Mouse (Mus musculus): ENCODE results near the gene Krt34.
A peak's percentile ranks its signal among the peaks of the same experiment; 100 is the strongest.

The Krt34 gene

DNA sequence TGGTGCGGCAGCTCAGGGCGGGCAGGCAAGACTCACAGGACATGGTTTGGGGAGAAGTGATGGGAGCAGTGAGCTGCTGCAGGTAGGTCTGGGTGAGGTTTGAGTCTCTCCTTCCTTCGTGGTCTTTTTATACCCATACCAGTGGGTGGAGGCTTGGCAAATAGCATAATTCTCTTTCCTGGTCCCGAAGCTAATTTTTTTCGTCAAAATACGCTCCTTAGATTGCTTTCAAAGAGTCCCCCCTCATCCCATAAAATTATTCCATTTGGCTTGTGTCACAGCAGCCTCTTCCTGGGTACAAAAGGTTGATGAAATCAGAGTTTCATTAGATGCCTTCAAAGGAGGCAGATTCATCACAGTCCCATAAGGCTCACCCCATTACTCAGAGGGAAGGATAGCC is at the start of gene Krt34:
Gene Krt34, minus strand, starts transcription at position 101 of the 400 bp plus-strand sequence.
- DNase-seq (ENCODE audit: low read depth, low spot score), result no peak

DNA sequence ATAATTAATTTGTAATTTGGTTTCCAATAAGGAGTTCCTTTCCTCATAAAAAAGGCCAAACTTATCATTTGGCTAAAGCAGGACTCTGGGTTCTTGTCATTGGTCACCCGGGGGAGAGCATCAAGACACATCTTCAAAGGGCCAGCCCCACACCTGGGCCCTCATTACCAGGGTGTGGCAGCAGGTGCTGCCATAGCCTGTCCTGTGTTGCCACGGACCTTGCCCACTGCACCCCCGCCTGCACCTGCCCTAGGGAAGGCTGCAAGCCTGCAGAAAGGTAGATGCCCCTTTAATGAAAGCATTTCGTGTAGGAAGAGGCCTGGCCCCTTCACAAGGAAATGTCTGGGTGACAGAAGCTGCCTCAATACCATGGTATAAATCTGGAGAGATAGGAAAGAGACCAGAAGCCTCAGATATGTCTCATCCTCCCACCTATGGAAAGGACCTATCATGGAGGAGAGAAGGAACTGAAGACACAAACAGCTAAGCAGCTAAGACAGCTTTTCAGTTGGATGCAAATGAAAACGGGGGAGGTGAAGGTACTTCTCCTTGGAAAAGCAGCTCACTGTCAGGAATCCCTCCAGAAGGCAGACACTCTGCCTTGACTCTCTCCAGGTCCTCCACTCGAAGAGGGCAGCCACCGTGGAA is 47.1 kb upstream of the Krt34 start:
- no peak for DNase-seq (ENCODE audit: low read depth, low spot score)

DNA sequence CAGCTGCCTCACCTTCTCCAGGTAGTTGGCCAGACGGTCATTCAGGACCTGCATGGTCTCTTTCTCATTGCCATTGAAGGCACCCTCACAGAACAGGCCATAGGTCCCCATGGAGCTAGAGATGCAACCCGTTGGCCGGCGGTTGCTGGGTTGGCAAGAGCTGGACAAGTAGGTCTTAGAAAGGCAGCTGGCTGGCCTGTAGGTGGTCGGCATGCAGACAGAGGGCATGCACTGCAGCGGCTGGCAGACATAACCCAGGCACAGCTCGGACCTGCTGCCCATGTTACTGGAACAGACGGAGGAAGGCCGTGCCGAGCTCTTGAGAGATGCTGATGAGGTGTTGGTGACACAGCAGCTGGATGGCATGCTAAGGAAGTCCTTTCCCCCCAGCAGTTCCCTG is 46.5 kb upstream of the Krt34 start, which contains the start of gene Krt32:
Gene Krt32, minus strand, starts transcription at position 366 of the 400 bp plus-strand sequence.
- DNase-seq (ENCODE audit: low read depth, low spot score), result no peak

DNA sequence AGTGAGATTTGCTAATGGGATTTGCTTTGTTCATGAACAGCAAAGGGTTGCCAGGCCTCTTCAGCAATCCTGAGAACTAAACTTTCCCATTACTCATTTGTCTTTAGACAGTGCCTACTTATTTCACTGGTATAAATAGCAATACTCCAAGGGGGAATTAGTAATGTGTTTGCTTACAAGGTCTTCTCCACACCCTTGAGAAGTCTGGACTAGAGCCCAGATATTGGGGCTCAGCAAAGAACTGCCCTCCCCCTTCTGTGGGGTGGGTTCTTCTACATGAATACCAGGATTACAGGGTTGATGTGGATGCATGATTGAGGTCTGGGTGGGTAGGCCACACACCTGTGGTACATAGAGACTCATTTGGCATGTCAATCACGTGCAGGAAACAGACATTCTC is 32.5 kb upstream of the Krt34 start:
- DNase-seq (ENCODE audit: low read depth, low spot score), result no peak

DNA sequence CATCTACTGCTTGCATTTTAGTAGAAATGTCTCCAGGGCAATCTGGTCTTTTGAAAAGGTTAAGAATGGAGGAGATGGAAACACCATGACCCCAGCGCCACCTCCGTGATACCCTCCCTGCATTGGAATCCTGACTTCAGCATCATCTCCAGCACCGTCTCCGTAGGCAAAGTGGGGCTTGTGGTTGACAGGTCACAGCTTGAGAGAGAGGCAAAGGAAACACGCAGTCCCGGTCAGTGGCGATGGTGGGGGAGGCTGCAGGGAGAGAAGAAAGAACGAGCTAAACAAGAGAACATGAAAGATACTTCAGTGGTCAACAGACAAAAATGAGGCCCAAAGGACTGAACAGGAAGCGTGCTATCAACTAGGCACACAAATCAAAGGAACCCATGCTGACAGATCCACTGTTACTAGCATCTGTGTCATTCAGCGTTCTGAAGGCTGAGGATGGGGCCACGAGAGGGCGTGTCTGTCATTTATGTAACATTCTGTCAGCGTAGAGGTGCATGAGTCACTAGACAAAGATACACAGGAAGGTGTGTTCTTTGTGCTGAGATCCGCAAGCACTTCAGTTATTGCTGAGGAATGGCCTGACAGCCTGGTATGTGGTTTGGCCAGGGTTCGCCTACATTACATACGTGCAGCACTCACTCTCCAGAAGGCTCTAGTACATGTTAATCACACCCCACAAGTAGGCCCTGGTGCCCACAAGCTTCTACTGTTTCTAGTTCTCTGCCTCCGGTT is 26.1 kb upstream of the Krt34 start:
- no peak for DNase-seq (ENCODE audit: low read depth, low spot score)

DNA sequence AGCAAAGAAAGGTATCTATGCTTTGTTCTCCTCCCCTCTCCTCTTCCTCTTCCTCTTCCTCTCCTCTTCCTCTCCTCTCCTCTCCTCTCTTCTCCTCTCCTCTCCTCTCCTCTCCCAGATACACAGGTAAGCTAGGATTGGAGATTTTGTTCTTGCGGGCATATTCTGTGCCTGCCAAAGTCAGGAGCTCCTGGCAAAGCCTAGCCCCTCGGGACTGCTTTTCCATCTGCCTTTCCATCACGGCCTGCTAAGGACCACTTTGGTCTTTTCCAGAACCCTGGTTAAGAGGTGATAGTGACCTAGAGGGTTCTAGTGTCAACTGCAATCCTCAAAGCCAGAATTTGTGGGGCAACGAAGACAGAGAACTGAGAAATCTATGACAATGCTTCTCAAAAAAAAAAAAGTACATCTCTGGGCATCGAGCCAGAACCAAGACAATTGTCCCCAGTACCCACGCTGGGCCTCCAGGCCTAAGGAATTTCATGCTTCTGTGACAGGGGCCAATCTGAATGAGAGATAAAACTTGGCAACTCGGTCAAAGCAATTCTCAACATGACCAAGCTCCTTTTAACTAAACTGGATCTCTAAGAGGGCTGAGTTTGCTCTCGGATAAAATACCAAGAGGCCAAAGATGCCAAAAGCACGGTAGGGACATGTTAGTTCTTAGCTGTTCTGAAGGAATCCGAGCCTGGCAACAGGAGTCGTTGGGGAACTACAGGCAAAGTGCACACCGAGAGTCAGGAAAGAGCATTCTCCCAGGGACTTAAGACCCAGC is 25.1 kb upstream of the Krt34 start:
- no peak for DNase-seq (ENCODE audit: low read depth, low spot score)

DNA sequence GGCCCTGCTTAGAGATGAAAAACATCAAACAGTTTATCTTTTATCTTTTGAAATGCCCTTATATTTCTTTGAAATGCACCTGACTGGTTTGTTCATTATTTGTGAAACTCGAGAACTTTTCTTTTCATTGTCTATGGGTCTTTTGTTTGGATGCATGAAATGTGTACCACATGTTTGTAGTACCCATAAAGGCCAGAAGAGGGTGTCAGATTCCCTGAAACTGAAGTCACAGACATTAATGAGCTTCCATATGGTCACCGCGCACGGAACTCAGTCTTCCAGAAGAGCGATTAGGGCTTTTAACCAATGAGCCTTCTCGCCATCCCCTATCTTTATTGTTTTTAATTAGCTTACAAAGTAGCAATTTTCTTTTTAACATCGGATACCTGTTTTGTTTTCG is 17.5 kb upstream of the Krt34 start:
- DNase-seq (ENCODE audit: low read depth, low spot score), result no peak

DNA sequence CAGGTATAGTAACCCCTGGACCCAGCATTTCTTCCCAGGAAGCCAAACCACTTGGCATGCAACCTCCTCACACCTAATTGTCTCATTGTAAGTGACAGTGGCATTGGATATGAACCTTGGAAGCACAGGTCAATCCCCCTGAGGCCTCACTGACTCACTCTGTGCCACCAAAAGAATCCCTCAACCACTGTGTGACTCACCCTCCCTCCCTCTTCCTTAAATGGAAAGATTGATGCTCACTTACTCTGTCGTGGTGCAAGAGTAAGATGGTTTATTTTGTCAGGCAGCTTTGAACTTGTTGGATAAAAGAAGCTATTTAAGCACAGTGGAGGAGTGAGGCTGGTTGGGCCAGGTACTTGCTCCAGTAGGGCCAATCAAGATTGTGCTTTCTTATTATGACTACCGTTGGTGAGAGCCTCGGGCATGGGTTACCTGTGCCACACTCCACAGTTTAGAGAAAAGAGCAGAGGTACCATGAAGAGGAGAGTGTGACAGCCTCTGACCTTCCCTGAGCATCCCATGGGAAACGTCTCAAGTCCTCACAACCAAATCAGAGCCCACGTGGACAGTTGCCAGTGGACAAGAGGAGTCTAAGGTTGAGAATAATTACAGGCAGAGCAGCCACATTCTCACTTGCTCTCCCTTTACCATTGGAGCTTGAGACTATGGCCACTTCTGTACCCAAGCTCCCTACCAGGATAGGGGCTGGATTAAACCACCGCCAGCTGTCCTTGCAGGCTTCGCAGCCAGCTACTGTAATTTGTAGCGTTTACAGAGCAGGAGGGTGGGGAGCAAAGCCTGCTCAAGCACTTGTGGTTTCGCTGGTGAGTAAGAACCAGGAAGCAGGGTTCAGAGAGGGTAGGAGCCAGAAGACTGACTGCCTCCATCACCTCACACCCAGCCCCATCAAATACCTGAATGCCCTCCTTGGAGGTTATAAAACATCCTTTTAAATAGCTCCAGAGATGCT is 14.6 kb upstream of the Krt34 start:
- DNase-seq (ENCODE audit: low read depth, low spot score), result no peak

DNA sequence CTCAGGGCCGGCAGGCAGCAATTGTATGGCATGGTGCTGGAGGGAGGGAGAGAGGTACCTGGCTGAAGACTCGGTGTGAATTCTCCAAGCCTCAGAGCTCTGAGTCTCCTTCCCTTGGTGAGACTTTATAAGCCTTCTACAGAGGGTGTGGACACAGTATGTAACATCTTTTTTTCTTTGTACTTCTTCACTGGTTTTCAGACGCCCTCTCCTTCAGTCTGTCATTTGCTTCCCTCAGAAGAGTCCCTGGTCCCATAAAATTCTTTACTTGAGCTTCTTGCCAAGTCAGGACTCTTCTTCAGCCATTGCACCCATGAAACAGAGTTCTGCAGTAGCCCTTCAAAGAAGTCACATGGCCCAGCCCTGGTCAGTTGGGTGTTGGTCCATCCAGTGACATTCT is 9.1 kb upstream of the Krt34 start, which contains the start of gene Krt31:
Gene Krt31, minus strand, starts transcription at position 101 of the 400 bp plus-strand sequence.
- no peak for DNase-seq (ENCODE audit: low read depth, low spot score)

DNA sequence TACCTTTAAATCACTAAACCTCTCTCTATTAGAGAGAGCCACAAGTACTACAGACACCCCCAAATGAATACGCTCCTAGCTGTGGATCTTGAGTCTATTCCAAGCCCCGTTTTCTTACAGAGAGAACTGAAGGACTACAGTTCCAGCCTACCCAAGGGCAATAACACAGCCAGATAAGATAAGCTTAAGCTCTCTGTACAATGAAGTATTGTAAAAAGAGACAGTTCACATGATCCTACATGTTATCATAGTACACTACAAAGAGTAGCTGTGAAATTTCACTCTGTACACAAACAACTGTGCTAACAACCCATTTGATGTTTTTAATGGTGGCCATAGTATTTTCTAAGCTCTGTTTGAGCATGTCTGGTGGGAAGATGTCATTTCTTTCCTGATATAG is 5.8 kb upstream of the Krt34 start:
- DNase-seq (ENCODE audit: low read depth, low spot score), result no peak

DNA sequence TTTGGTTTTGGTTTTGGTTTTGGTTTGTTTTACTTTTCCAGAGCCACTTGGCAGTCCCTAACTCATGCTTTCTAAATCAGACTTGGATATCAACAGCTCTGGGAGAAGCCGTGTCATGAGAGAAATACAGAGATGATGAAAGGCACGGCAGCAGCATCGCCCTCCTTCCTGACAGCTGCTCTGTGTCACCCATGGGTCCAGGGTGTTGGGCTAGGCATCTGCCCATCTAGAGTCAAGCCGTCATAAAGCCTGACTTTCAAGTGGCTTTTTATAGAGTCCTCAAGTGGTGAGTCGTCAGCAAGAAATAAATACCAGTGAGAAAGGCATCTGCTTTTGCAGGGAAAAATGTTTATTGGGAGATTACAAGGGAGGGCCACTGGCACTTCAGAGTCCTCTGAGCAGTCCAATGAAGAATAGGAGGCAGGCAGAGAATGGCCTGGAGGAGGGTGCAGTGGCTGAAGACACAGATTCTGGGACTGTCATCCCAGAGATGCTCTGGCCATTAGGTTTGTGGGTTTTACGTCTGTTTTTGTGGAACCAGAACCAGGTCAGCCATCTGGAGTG is 5.0 kb upstream of the Krt34 start:
- no peak for DNase-seq (ENCODE audit: low read depth, low spot score)

DNA sequence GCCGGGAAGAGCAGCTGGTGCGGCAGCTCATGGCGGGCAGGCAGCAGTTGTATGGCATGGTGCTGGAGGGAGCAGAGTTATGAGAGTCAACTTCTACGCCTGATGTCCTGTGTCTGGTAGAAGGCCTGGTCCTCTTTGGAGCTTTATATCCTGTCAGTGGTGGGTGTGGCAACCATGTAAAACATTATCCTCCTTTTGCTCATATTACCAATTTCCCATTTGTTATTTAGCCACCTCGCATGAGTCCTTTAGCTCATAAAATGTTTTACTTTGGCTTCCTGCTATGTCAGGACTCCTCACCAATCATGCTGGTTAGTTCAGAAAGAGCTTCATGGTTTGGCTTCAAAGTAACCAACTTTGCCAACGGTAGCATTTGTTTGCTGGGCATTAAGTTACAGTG is 11.6 kb downstream of the Krt34 start, which contains the start of gene Krt33b:
Gene Krt33b, minus strand, starts transcription at position 101 of the 400 bp plus-strand sequence.
- no peak for DNase-seq (ENCODE audit: low read depth, low spot score)

DNA sequence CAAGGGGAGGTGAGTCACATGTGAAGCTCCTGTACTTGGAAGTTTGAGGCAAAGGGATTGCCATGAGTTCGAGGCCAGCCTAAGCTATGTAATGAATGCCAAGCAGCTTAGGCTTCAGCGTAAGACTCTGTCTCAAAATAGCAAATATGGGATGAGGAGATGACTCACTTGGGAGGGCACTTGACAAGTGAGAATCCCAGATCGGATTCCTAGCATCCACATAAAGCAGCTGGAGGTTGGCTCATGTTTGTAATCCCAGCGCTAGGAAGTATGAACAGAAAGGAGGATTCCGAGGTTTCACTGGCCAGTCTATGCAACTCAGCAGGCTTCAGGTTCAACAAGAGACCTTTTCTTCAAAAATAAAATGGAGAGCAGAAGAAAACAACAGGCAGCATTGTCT is 19.9 kb downstream of the Krt34 start:
- no peak for DNase-seq (ENCODE audit: low read depth, low spot score)

DNA sequence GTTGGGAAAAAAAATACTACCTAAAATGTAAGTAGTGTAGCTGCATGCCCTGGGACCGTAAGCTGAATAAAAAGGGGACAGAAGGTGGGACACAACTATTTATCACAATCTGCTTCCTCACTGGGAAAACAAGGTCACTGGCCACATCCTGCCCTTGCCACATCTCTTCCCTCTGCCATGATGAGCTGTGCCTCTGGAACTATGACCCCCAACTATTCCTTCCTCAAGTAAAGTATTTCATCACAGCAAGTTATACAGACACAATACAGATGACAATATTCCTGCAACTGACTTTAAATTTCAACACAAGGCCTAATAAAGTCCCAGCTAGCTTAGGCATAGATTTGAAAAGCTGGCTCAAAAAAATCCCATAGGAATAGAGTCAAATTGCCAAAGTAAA is 21.9 kb downstream of the Krt34 start:
- no peak for DNase-seq (ENCODE audit: low read depth, low spot score)

DNA sequence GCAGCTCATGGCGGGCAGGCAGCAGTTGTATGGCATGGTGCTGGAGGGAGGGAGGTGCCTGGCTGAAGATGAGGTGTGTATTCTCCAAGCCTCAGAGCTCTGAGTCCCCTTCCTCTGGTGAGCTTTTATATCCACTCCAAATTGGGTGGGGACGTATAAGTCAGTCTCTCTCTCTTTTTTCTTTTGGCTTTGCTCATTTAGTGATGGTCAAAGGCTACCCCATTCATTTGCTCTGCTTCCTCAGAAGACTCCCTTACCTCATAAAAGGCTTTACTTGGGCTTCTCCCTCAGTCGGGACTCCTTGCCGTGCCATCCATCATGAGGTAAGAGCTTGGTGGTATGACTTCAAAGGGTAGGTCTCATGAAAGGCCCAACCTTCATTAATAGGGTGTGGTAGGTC is 25.2 kb downstream of the Krt34 start, which contains the start of gene Krt33a:
Gene Krt33a, minus strand, starts transcription at position 101 of the 400 bp plus-strand sequence.
- no peak for DNase-seq (ENCODE audit: low read depth, low spot score)

DNA sequence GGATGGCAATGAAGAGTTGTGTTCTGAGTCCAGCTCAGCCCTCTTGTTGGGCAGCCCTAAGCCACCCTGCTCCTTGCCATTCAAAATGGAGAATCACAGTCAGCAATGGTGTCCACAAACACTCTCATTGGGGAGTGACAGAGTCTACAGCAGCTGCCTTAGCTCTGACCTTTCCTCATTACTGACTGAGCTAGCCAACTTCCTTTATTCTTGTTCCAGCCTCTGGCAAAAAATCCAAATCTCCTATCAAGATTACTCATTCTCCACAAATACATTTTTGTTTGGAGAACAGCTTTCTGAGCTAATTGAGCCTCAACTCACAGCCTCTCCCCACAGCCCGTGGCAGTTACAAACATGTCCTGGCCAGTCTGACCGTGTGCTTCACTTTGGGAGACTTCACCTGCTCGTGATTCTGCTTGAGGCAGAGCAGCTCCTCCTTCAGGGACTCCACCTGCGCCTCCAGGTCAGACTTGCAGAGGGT is 27.6 kb downstream of the Krt34 start:
- no peak for DNase-seq (ENCODE audit: low read depth, low spot score)

DNA sequence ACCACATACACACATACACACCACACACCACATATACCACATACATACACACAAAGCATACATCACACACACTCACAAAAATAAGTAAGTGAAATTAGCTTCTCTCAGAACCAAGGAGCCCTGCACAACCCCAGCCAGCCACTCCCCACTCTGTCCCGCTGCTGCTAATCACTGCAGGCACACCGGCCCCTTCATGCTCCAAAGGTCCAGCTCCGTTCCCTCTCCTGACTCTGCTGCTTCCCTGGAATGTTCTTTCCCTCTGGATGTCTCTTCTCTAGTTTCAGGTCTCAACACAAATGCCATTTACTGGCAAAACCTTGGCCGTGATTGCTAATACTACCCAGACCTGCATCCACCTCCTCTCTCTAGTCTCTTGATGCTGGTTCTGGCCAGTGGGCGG is 30.7 kb downstream of the Krt34 start:
- no peak for DNase-seq (ENCODE audit: low read depth, low spot score)

DNA sequence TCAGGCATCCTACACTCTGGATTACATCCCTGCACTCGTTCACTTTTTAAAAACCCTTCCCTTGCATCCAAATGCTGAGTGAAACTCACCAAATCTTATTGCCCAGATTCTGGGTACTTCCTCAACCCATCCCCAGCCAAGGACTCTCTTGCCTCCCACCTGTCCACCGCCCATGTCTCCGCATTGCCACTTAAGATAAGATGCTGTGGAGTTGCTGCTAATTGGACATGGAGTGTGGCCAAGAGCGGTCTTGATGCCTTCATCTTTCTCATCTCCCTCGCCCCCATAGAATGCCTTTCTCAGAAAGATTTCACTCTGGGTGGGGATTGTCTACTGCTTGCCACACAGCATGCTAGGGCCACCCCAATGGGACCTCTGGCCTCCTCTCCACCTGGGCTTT is 33.0 kb downstream of the Krt34 start:
- no peak for DNase-seq (ENCODE audit: low read depth, low spot score)

DNA sequence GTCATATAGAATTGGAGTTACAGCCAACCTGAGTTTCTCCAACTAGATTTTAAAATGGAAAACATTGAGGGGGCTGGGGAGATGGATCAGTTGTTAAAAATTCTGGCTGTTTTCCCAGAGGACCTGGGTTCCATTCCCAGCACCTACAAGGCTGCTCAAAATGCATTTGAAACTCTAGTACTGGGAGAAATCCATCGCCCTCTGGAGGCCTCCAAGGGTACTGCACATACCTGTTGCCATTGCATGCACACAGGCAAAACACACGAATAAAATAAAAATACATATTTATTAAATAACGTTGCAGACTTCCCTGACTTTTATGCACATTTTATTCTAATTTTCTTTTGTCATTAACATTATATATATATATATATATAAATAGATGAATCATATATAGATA is 34.7 kb downstream of the Krt34 start:
- peak; percentile 18 for DNase-seq (ENCODE audit: low read depth, low spot score)

DNA sequence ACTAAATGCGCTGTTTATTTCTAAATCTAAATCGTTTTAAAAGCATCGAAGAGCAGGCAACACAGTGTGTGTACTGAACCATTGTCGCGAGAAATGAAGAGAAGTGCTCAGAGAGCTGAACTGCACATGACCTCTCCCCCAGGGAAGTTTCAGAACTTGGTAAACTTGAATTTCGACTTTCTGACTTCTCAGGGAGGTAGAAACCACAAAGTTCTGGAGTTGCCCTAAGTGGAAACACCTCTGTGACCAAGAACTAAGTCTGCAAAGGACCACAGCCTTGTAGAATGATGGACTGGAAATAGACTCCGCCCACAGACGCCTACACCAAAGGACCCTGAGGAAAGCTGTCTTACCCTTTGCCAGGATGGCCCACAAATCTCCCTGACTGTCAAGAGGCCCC is 35.4 kb downstream of the Krt34 start:
- DNase-seq (ENCODE audit: low read depth, low spot score), result no peak

DNA sequence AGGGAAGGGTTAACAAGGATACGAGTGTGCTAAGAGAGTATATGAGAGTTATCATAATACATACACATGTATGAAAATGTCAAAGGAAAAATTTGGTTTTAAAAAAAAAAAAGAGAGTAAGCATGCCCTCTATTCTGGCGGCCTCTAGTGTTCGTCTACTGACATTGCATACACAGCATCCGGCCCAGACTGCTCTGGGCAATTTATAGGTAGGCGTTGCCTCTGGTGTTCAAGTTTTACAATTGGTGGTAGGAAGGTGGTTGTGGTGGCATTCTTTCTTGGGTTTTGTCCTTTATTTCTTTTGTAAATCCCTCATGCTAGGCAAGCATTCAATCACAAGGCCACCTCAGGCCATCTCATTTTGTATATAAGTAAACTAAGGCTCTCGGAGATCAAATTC is 36.5 kb downstream of the Krt34 start:
- peak; percentile 50 for DNase-seq (ENCODE audit: low read depth, low spot score)

All from CD4-positive, CD25-positive, alpha-beta regulatory T cell, adult 2 months (primary cell).